Mouse (Mus musculus) myocyte (in vitro differentiated cells): ENCODE data around the gene Pon2.

Experiments used
- POLR2A ChIP-seq: IDR thresholded peaks from one replicate; pipeline ENCODE4 v1.6.1; 2011; ENCODE audit warnings: low read depth, mild to moderate bottlenecking, control low read depth, moderate library complexity; ENCODE audit not compliant: insufficient read length
- POLR2AphosphoS2 ChIP-seq: IDR thresholded peaks from one replicate; pipeline ENCODE4 v1.6.1; 2011; ENCODE audit warnings: low read depth, control low read depth; ENCODE audit not compliant: insufficient read length
- TCF12 ChIP-seq: IDR thresholded peaks from one replicate; pipeline ENCODE4 v1.6.1; 2011; ENCODE audit warnings: mild to moderate bottlenecking, control low read depth; ENCODE audit not compliant: poor library complexity, insufficient read depth, severe bottlenecking

DNA sequence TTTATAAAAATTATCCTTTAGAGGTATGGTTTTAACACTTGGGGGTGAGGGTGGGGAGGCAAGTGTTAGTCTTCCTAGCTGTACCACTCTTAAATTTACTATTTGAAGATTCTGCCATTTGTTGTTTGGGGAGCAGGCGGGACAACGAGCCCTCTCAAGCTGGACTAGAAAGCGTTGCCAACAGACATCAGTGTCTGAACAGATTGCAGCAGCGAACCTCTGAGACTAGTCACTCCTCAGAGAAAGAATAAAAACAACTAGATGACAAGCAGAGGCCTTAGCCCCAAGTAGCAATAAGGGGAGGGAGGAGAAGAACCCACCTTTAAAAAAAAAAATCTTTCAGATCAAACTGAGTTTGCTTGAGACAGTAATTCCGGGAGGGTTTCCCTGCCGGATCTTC, 43.0 kb downstream of the Pon2 start:
- TF ChIP-seq POLR2A = no peak
- TF ChIP-seq TCF12 = no peak
- no peak for TF ChIP-seq POLR2AphosphoS2
